Mouse (Mus musculus) lung, postnatal 0 days (tissue): ENCODE measurements around the gene Lrrc71. TPM values are rescaled to one million over a fixed set of nuclear protein-coding genes. Genes with fewer than 3 reads are reported as not detected.

Experiments
- ATAC-seq: fragments of 200-750 bp; cut with Nextera tagmentation; 2 replicates; pipeline ENCODE4 v1.8.0; 2017; ENCODE audit warnings: moderate library complexity
- DNase-seq: peaks from one replicate; pipeline ENCODE4 v3.0.0-alpha.2; 2016; ENCODE audit warnings: low spot score
- H3K27ac ChIP-seq: fragments of 300-500 bp; sonication (generic); 2 replicates; pipeline ENCODE4 v1.5.1; 2014; ENCODE audit warnings: antibody characterized with exemption, mild to moderate bottlenecking, low read length, mixed read lengths
- H3K27me3 ChIP-seq: fragments of 300-500 bp; sonication (generic); replicated peaks from 2 replicates; pipeline ENCODE4 v1.6.1; 2014; ENCODE audit warnings: low read length, mixed read lengths; ENCODE audit not compliant: insufficient read depth
- H3K36me3 ChIP-seq: fragments of 300-500 bp; sonication (generic); 2 replicates; pipeline ENCODE4 v1.6.1; 2014; ENCODE audit warnings: low read length, mixed read lengths; ENCODE audit not compliant: insufficient read depth
- H3K4me1 ChIP-seq: fragments of 300-500 bp; sonication (generic); 2 replicates; pipeline ENCODE4 v1.6.1; 2014; ENCODE audit warnings: antibody characterized with exemption, low read depth, low read length, mixed read lengths; ENCODE audit not compliant: insufficient read depth
- H3K4me2 ChIP-seq: fragments of 300-500 bp; sonication (generic); replicated peaks from 2 replicates; pipeline ENCODE4 v1.6.1; 2014; ENCODE audit warnings: low read depth, mild to moderate bottlenecking, low read length, moderate library complexity, mixed read lengths
- H3K4me3 ChIP-seq: fragments of 300-500 bp; sonication (generic); 2 replicates; pipeline ENCODE4 v1.5.1; 2014; ENCODE audit warnings: low read depth, low read length
- H3K9ac ChIP-seq: fragments of 300-500 bp; sonication (generic); replicated peaks from 2 replicates; pipeline ENCODE4 v1.6.1; 2014; ENCODE audit warnings: low read depth, mild to moderate bottlenecking
- H3K9me3 ChIP-seq: fragments of 300-500 bp; sonication (generic); 2 replicates; pipeline ENCODE4 v1.6.1; 2016; ENCODE audit warnings: low read length, mixed read lengths
- CTCF ChIP-seq: IDR thresholded peaks from 2 replicates; pipeline ENCODE4 v1.5.1; 2016; ENCODE audit warnings: antibody characterized with exemption, mild to moderate bottlenecking
- EP300 ChIP-seq: IDR thresholded peaks from 2 replicates; pipeline ENCODE4 v1.6.1; 2016; ENCODE audit warnings: antibody characterized with exemption, mild to moderate bottlenecking, control low read depth
- WGBS: fragments of 180-500 bp; shearing (Covaris S2); extraction: QIAGEN DNeasy Blood & Tissue Kit; methylation state at CpG from one replicate; pipeline ENCODE4 v1.1.7; 2014; 5-methylcytosine and 5-hydroxymethylcytosine counted together
- polyA plus RNA-seq: library from polyadenylated mRNA; unstranded; fragments of >200 nt; fragmentation: Nextera tagmentation; extraction: Ambion mirVana; gene quantifications from 2 replicates; pipeline ENCODE4 v1.2.1, GENCODE M21; 2015

Lrrc71 gene
- polyA plus RNA-seq, 1 experiment from 2014 or later: 8.9 TPM

GRCm38 (mm10) chr3:87735335-87735734, 13.1 kb downstream of the Lrrc71 start:
- TF ChIP-seq CTCF (no peak), EP300 (no peak)
- H3K4me3 ChIP-seq: no peak overlapping the region
- H3K4me2 ChIP-seq: no peak overlapping the region
- 62% methylated on average over 9 of the region's 9 CpGs for WGBS
- H3K36me3 ChIP-seq: peaks cover 41% of the 10 kb centered on the region; the same call in 1 of the 2 replicates
- no peak overlapping the region for H3K9ac ChIP-seq
- DNase-seq (no peak), ATAC-seq (no peak)
- H3K9me3 ChIP-seq: no peaks in the 10 kb centered on the region
- H3K27ac ChIP-seq: no peak overlapping the region
- H3K4me1 ChIP-seq: no peaks in the 10 kb centered on the region
- H3K27me3 ChIP-seq: no peaks in the 10 kb centered on the region

GRCm38 (mm10) chr3:87733984-87734761, 14.3 kb downstream of the Lrrc71 start:
- Histone ChIP-seq H3K4me2 (no peak overlapping the region), H3K36me3 (peaks cover 52% of the 10 kb centered on the region), H3K9me3 (no peaks in the 10 kb centered on the region), H3K9ac (no peak overlapping the region), H3K27ac (no peak overlapping the region), H3K4me3 (no peak overlapping the region), H3K4me1 (no peaks in the 10 kb centered on the region), H3K27me3 (no peaks in the 10 kb centered on the region)
- TF ChIP-seq EP300 (no peak), CTCF (no peak)
- ATAC-seq (no peak), DNase-seq (no peak)
- WGBS: 78% methylated on average over 11 of the region's 11 CpGs

- DNase-seq: no peak
- Histone ChIP-seq H3K36me3 (peaks cover 60% of the 10 kb centered on the region), H3K27ac (no peak overlapping the region), H3K4me1 (no peaks in the 10 kb centered on the region), H3K4me3 (no peak overlapping the region), H3K4me2 (no peak overlapping the region), H3K9me3 (no peaks in the 10 kb centered on the region), H3K9ac (no peak overlapping the region), H3K27me3 (no peaks in the 10 kb centered on the region)
- WGBS: 73% methylated on average over 4 of the region's 4 CpGs
- TF ChIP-seq CTCF (no peak), EP300 (no peak)
- ATAC-seq: no peak
Observed at GRCm38 (mm10) chr3:87733098-87733497, 15.3 kb downstream of the Lrrc71 start.

- no peak for DNase-seq
- TF ChIP-seq CTCF (no peak), EP300 (no peak)
- Histone ChIP-seq H3K27me3 (no peaks in the 10 kb centered on the region), H3K4me1 (no peaks in the 10 kb centered on the region), H3K9me3 (no peaks in the 10 kb centered on the region), H3K4me2 (no peak overlapping the region), H3K9ac (no peak overlapping the region), H3K36me3 (peaks cover 71% of the 10 kb centered on the region), H3K4me3 (no peak overlapping the region), H3K27ac (no peak overlapping the region)
- ATAC-seq: no peak
- 70% methylated on average over 6 of the region's 6 CpGs for WGBS
Observed at GRCm38 (mm10) chr3:87728696-87729095, 19.7 kb downstream of the Lrrc71 start.

GRCm38 (mm10) chr3:87726191-87726590, 22.2 kb downstream of the Lrrc71 start:
- no peak overlapping the region for H3K27ac ChIP-seq
- H3K36me3 ChIP-seq: peaks cover 68% of the 10 kb centered on the region
- no peak overlapping the region for H3K9ac ChIP-seq
- no peak for TF ChIP-seq CTCF
- no peak for TF ChIP-seq EP300
- WGBS: 96% methylated on average over 7 of the region's 7 CpGs
- no peak overlapping the region for H3K4me3 ChIP-seq
- H3K27me3 ChIP-seq: no peaks in the 10 kb centered on the region
- no peaks in the 10 kb centered on the region for H3K9me3 ChIP-seq
- no peaks in the 10 kb centered on the region for H3K4me1 ChIP-seq
- DNase-seq (no peak), ATAC-seq (no peak)
- no peak overlapping the region for H3K4me2 ChIP-seq

- Histone ChIP-seq H3K4me3 (no peak overlapping the region), H3K9me3 (no peaks in the 10 kb centered on the region), H3K36me3 (peaks cover 67% of the 10 kb centered on the region), H3K27ac (no peak overlapping the region), H3K4me1 (no peaks in the 10 kb centered on the region), H3K27me3 (no peaks in the 10 kb centered on the region), H3K9ac (no peak overlapping the region), H3K4me2 (no peak overlapping the region)
- WGBS: 95% methylated on average over 16 of the region's 16 CpGs
- ATAC-seq (no peak), DNase-seq (no peak)
- no peak for TF ChIP-seq CTCF
- TF ChIP-seq EP300: no peak
Observed at GRCm38 (mm10) chr3:87725396-87726160, 22.8 kb downstream of the Lrrc71 start.
